Mouse (Mus musculus) stomach, embryonic 14.5 days (tissue): ENCODE measurements around the gene Ywhag. TPM values are rescaled to one million over a fixed set of nuclear protein-coding genes. Genes with fewer than 3 reads are reported as not detected.

Experiments used
- ATAC-seq: fragments of 200-750 bp; cut with Nextera tagmentation; 2 replicates; pipeline ENCODE4 v1.8.0; 2017; ENCODE audit warnings: low read depth, moderate TSS enrichment; ENCODE audit not compliant: insufficient number of reproducible peaks, insufficient read depth, low FRiP score
- H3K27ac ChIP-seq: fragments of 300-500 bp; sonication (generic); 2 replicates; pipeline ENCODE4 v1.5.1; 2014; ENCODE audit warnings: mild to moderate bottlenecking, low read length, moderate library complexity, mixed read lengths
- H3K27me3 ChIP-seq: fragments of 300-500 bp; sonication (generic); 2 replicates; pipeline ENCODE4 v1.6.1; 2014; ENCODE audit warnings: low read length, control low read depth, mixed read lengths; ENCODE audit not compliant: control insufficient read depth, insufficient read depth
- H3K36me3 ChIP-seq: fragments of 300-500 bp; sonication (generic); 2 replicates; pipeline ENCODE4 v1.6.1; 2014; ENCODE audit warnings: mild to moderate bottlenecking, control low read depth, low read length, moderate library complexity, mixed read lengths; ENCODE audit not compliant: control insufficient read depth, insufficient read depth
- H3K4me1 ChIP-seq: fragments of 300-500 bp; sonication (generic); 2 replicates; pipeline ENCODE4 v1.6.1; 2014; ENCODE audit warnings: low read length, control low read depth, mixed read lengths; ENCODE audit not compliant: control insufficient read depth, insufficient read depth
- H3K4me2 ChIP-seq: fragments of 300-500 bp; sonication (generic); replicated peaks from 2 replicates; pipeline ENCODE4 v1.6.1; 2014; ENCODE audit warnings: low read depth, low read length, control low read depth
- H3K4me3 ChIP-seq: fragments of 300-500 bp; sonication (generic); 2 replicates; pipeline ENCODE4 v1.5.1; 2014; ENCODE audit warnings: low read depth, low read length, control low read depth
- H3K9ac ChIP-seq: fragments of 300-500 bp; sonication (generic); replicated peaks from 2 replicates; pipeline ENCODE4 v1.6.1; 2014; ENCODE audit warnings: low read depth, mild to moderate bottlenecking, control low read depth, low read length, moderate library complexity, mixed read lengths
- H3K9me3 ChIP-seq: fragments of 300-500 bp; sonication (generic); 2 replicates; pipeline ENCODE4 v1.6.1; 2016; ENCODE audit warnings: low read depth, low read length, control low read depth; ENCODE audit not compliant: control insufficient read depth
- WGBS: fragments of 180-500 bp; shearing (Covaris S2); extraction: QIAGEN DNeasy Blood & Tissue Kit; methylation state at CpG from one replicate; pipeline ENCODE4 v1.1.7; 2014; 5-methylcytosine and 5-hydroxymethylcytosine counted together
- polyA plus RNA-seq: library from polyadenylated mRNA; unstranded; fragments of >200 nt; fragmentation: Nextera tagmentation; extraction: Ambion mirVana; gene quantifications from 2 replicates; pipeline ENCODE4 v1.2.1, GENCODE M21; 2014

The Ywhag gene
- polyA plus RNA-seq, 1 experiment from 2014 or later: 101 TPM

GRCm38 (mm10) chr5:135879449-135880158, 54.8 kb downstream of the Ywhag start:
- Histone ChIP-seq H3K27ac (0 out of 2 replicates have a peak overlapping the region, but pooled peaks have one; percentile 6), H3K36me3 (no peaks in the 10 kb centered on the region), H3K4me2 (no peak overlapping the region), H3K4me3 (no peak overlapping the region), H3K27me3 (no peaks in the 10 kb centered on the region), H3K9ac (no peak overlapping the region), H3K4me1 (peaks cover 8% of the 10 kb centered on the region; the same call in 1 of the 2 replicates), H3K9me3 (no peaks in the 10 kb centered on the region)
- 26% methylated on average over 13 of the region's 13 CpGs for WGBS
- peak; percentile 57 for ATAC-seq

- no peak for ATAC-seq
- H3K9me3 ChIP-seq: no peaks in the 10 kb centered on the region
- peak overlapping the region; percentile 29 for H3K4me3 ChIP-seq
- H3K36me3 ChIP-seq: no peaks in the 10 kb centered on the region
- under 1% methylated on average over 16 of the region's 16 CpGs for WGBS
- H3K27me3 ChIP-seq: no peaks in the 10 kb centered on the region
- H3K4me2 ChIP-seq: peak overlapping the region; percentile 49
- no peak overlapping the region for H3K9ac ChIP-seq
- H3K4me1 ChIP-seq: peaks cover 11% of the 10 kb centered on the region; the same call in 1 of the 2 replicates
- H3K27ac ChIP-seq: no peak overlapping the region
These were observed 56.6 kb downstream of the Ywhag start for GRCm38 (mm10) chr5:135877831-135878231.

- no peaks in the 10 kb centered on the region for H3K9me3 ChIP-seq
- H3K27ac ChIP-seq: no peak overlapping the region
- 19% methylated on average over 8 of the region's 8 CpGs for WGBS
- no peak overlapping the region for H3K9ac ChIP-seq
- H3K4me3 ChIP-seq: peak overlapping the region; percentile 29; the same call in 1 of the 2 replicates
- ATAC-seq: no peak
- peak overlapping the region; percentile 49 for H3K4me2 ChIP-seq
- no peaks in the 10 kb centered on the region for H3K36me3 ChIP-seq
- peaks cover 11% of the 10 kb centered on the region; the same call in 1 of the 2 replicates for H3K4me1 ChIP-seq
- H3K27me3 ChIP-seq: no peaks in the 10 kb centered on the region
These were observed 57.2 kb downstream of the Ywhag start for GRCm38 (mm10) chr5:135877180-135877579.

GRCm38 (mm10) chr5:135873753-135874152, 60.7 kb downstream of the Ywhag start:
- H3K4me3 ChIP-seq: no peak overlapping the region
- no peaks in the 10 kb centered on the region for H3K36me3 ChIP-seq
- 0 out of 2 replicates have a peak, but pooled peaks cover 3% of the 10 kb centered on the region for H3K4me1 ChIP-seq
- WGBS: 55% methylated on average over 9 of the region's 9 CpGs
- no peak overlapping the region for H3K9ac ChIP-seq
- no peaks in the 10 kb centered on the region for H3K9me3 ChIP-seq
- no peak overlapping the region for H3K4me2 ChIP-seq
- no peak for ATAC-seq
- peaks cover 10% of the 10 kb centered on the region for H3K27me3 ChIP-seq
- H3K27ac ChIP-seq: no peak overlapping the region

- H3K9me3 ChIP-seq: no peaks in the 10 kb centered on the region
- peak; percentile 28; the same call in 1 of the 2 replicates for ATAC-seq
- H3K4me2 ChIP-seq: no peak overlapping the region
- no peak overlapping the region for H3K4me3 ChIP-seq
- 0 out of 2 replicates have a peak, but pooled peaks cover 3% of the 10 kb centered on the region for H3K4me1 ChIP-seq
- no peak overlapping the region for H3K9ac ChIP-seq
- 18% methylated on average over 16 of the region's 16 CpGs for WGBS
- H3K27ac ChIP-seq: no peak overlapping the region
- no peaks in the 10 kb centered on the region for H3K36me3 ChIP-seq
- H3K27me3 ChIP-seq: peaks cover 15% of the 10 kb centered on the region
These were observed 61.4 kb downstream of the Ywhag start for GRCm38 (mm10) chr5:135872996-135873395.

- Histone ChIP-seq H3K4me1 (0 out of 2 replicates have a peak, but pooled peaks cover 3% of the 10 kb centered on the region), H3K9ac (no peak overlapping the region), H3K36me3 (no peaks in the 10 kb centered on the region), H3K4me2 (no peak overlapping the region), H3K9me3 (no peaks in the 10 kb centered on the region), H3K27ac (no peak overlapping the region), H3K4me3 (no peak overlapping the region), H3K27me3 (peaks cover 24% of the 10 kb centered on the region)
- WGBS: 79% methylated on average over 5 of the region's 5 CpGs
- ATAC-seq: no peak
These were observed 63.9 kb downstream of the Ywhag start for GRCm38 (mm10) chr5:135870505-135870904.

- WGBS: 55% methylated on average over 14 of the region's 14 CpGs
- Histone ChIP-seq H3K4me2 (no peak overlapping the region), H3K9ac (no peak overlapping the region), H3K27ac (no peak overlapping the region), H3K4me1 (0 out of 2 replicates have a peak, but pooled peaks cover 3% of the 10 kb centered on the region), H3K4me3 (no peak overlapping the region), H3K9me3 (no peaks in the 10 kb centered on the region), H3K36me3 (no peaks in the 10 kb centered on the region), H3K27me3 (peaks cover 24% of the 10 kb centered on the region)
- no peak for ATAC-seq
These were observed 64.6 kb downstream of the Ywhag start for GRCm38 (mm10) chr5:135869661-135870423.

- Histone ChIP-seq H3K4me3 (peak overlapping the region; percentile 49), H3K4me1 (0 out of 2 replicates have a peak, but pooled peaks cover 3% of the 10 kb centered on the region), H3K27me3 (peaks cover 24% of the 10 kb centered on the region), H3K9ac (peak overlapping the region; percentile 41; the same call in 1 of the 2 replicates), H3K4me2 (peak overlapping the region; percentile 89), H3K9me3 (no peaks in the 10 kb centered on the region), H3K36me3 (no peaks in the 10 kb centered on the region), H3K27ac (no peak overlapping the region)
- WGBS: 2% methylated on average over 27 of the region's 27 CpGs
- no peak for ATAC-seq
These were observed 65.8 kb downstream of the Ywhag start for GRCm38 (mm10) chr5:135868653-135869052.
